Mouse (Mus musculus) lung, embryonic 15.5 days (tissue): ENCODE results near the gene Asb8. TPM values are rescaled to one million over a fixed set of nuclear protein-coding genes. Genes with fewer than 3 reads are reported as not detected.
A peak's percentile ranks its signal among the peaks of the same experiment; 100 is the strongest.

ENCODE experiments used
- ATAC-seq: fragments of 200-750 bp; cut with Nextera tagmentation; 2 replicates; pipeline ENCODE4 v1.8.0; 2017; ENCODE audit warnings: moderate number of reproducible peaks, borderline replicate concordance; ENCODE audit not compliant: low FRiP score, low TSS enrichment; ENCODE audit errors: extremely low read depth
- H3K27ac ChIP-seq: fragments of 300-500 bp; sonication (generic); 2 replicates; pipeline ENCODE4 v1.5.1; 2015; ENCODE audit warnings: moderate library complexity, mild to moderate bottlenecking, inconsistent platforms
- H3K27me3 ChIP-seq: fragments of 300-500 bp; sonication (generic); 2 replicates; pipeline ENCODE4 v1.6.1; 2015; ENCODE audit warnings: inconsistent platforms
- H3K36me3 ChIP-seq: fragments of 300-500 bp; sonication (generic); 2 replicates; pipeline ENCODE4 v1.6.1; 2015; ENCODE audit warnings: inconsistent platforms
- H3K4me1 ChIP-seq: fragments of 300-500 bp; sonication (generic); 2 replicates; pipeline ENCODE4 v1.6.1; 2015; ENCODE audit warnings: inconsistent platforms
- H3K4me2 ChIP-seq: fragments of 300-500 bp; sonication (generic); 2 replicates; pipeline ENCODE4 v1.6.1; 2015; ENCODE audit warnings: inconsistent platforms, mild to moderate bottlenecking, moderate library complexity
- H3K4me3 ChIP-seq: fragments of 300-500 bp; sonication (generic); 2 replicates; pipeline ENCODE4 v1.5.1; 2015; ENCODE audit warnings: mild to moderate bottlenecking, inconsistent platforms
- H3K9ac ChIP-seq: fragments of 300-500 bp; sonication (generic); 2 replicates; pipeline ENCODE4 v1.6.1; 2015; ENCODE audit warnings: inconsistent platforms
- H3K9me3 ChIP-seq: fragments of 300-500 bp; sonication (generic); 2 replicates; pipeline ENCODE4 v1.6.1; 2016; ENCODE audit warnings: inconsistent platforms
- WGBS: fragments of 180-500 bp; shearing (Covaris S2); methylation state at CpG from one replicate; pipeline ENCODE4 v1.1.7; 2015; 5-methylcytosine and 5-hydroxymethylcytosine counted together
- polyA plus RNA-seq: library from polyadenylated mRNA; unstranded; fragments of >200 nt; fragmentation: Nextera tagmentation; extraction: Ambion mirVana; gene quantifications from 2 replicates; pipeline ENCODE4 v1.2.1, GENCODE M21; 2015

Gene Asb8
- polyA plus RNA-seq, 1 experiment from 2014 or later, result 43.6 TPM

- ATAC-seq, result peak; percentile 93
- peak within 1 kb of the TSS; percentile 98 for H3K27ac ChIP-seq
- WGBS, result under 1% methylated on average over 58 of the region's 58 CpGs
- no peaks in the 10 kb centered on the region for H3K27me3 ChIP-seq
- H3K9me3 ChIP-seq, result no peaks in the 10 kb centered on the region
- peak within 1 kb of the TSS; percentile 65 for H3K4me2 ChIP-seq
- peak within 1 kb of the TSS; percentile 97 for H3K4me3 ChIP-seq
- peak within 1 kb of the TSS; percentile 98 for H3K9ac ChIP-seq
- H3K36me3 ChIP-seq, result peaks cover under 1% of the 10 kb centered on the region; the same call in 1 of the 2 replicates
- peaks cover 12% of the 10 kb centered on the region for H3K4me1 ChIP-seq
Observed at GRCm38 (mm10) chr15:98093121-98094011, 72.1 kb downstream of the Asb8 start, which contains the start of gene Senp1. Gene Senp1 (minus strand): TSS chr15:98093744.

- WGBS, result under 1% methylated on average over 30 of the region's 30 CpGs
- no peak for ATAC-seq
- peak within 1 kb of the TSS; percentile 65 for H3K4me2 ChIP-seq
- no peaks in the 10 kb centered on the region for H3K9me3 ChIP-seq
- H3K27ac ChIP-seq, result peak within 1 kb of the TSS; percentile 98
- H3K9ac ChIP-seq, result peak within 1 kb of the TSS; percentile 98
- H3K4me3 ChIP-seq, result peak within 1 kb of the TSS; percentile 97
- peaks cover 6% of the 10 kb centered on the region; the same call in 1 of the 2 replicates for H3K36me3 ChIP-seq
- no peaks in the 10 kb centered on the region for H3K27me3 ChIP-seq
- H3K4me1 ChIP-seq, result peaks cover 12% of the 10 kb centered on the region
Observed at GRCm38 (mm10) chr15:98092372-98093120, 72.9 kb downstream of the Asb8 start, which contains the start of gene Pfkm. Gene Pfkm (plus strand): TSS chr15:98092589.

GRCm38 (mm10) chr15:98091841-98092240 is 73.6 kb downstream of the Asb8 start:
- H3K27me3 ChIP-seq, result no peaks in the 10 kb centered on the region
- peak overlapping the region; percentile 65 for H3K4me2 ChIP-seq
- H3K4me3 ChIP-seq, result peak overlapping the region; percentile 97
- H3K9me3 ChIP-seq, result no peaks in the 10 kb centered on the region
- H3K9ac ChIP-seq, result peak overlapping the region; percentile 98; the same call in 1 of the 2 replicates
- H3K36me3 ChIP-seq, result peaks cover 6% of the 10 kb centered on the region; the same call in 1 of the 2 replicates
- no peak overlapping the region for H3K27ac ChIP-seq
- WGBS, result 11% methylated on average over 4 of the region's 4 CpGs
- peaks cover 12% of the 10 kb centered on the region for H3K4me1 ChIP-seq
- ATAC-seq, result no peak

- Histone ChIP-seq H3K4me2 (no peak overlapping the region), H3K4me3 (no peak overlapping the region), H3K36me3 (peaks cover 6% of the 10 kb centered on the region; the same call in 1 of the 2 replicates), H3K9ac (no peak overlapping the region), H3K9me3 (no peaks in the 10 kb centered on the region), H3K27ac (no peak overlapping the region), H3K27me3 (no peaks in the 10 kb centered on the region), H3K4me1 (peaks cover 12% of the 10 kb centered on the region)
- 70% methylated on average over 9 of the region's 9 CpGs for WGBS
- no peak for ATAC-seq
Observed at GRCm38 (mm10) chr15:98089421-98090183, 75.8 kb downstream of the Asb8 start.

GRCm38 (mm10) chr15:98088889-98089288 is 76.5 kb downstream of the Asb8 start:
- Histone ChIP-seq H3K27me3 (no peaks in the 10 kb centered on the region), H3K4me3 (no peak overlapping the region), H3K9ac (no peak overlapping the region), H3K9me3 (no peaks in the 10 kb centered on the region), H3K27ac (no peak overlapping the region), H3K4me1 (peaks cover 12% of the 10 kb centered on the region), H3K36me3 (peaks cover 10% of the 10 kb centered on the region; the same call in 1 of the 2 replicates), H3K4me2 (no peak overlapping the region)
- no peak for ATAC-seq
- WGBS, result 79% methylated on average over 1 of the region's 1 CpGs

Other genes with a start within 250 kb of the Asb8 start
- 41.4 and 45.7 TPM in 2 replicates for gene Tmem106c, start 201.4 kb downstream of the Asb8 start, polyA plus RNA-seq
- 19.1 and 20.1 TPM in 2 replicates for gene Col2a1, start 160.9 kb downstream of the Asb8 start, polyA plus RNA-seq
- gene Pfkm, start 73.0 kb downstream of the Asb8 start, polyA plus RNA-seq, result 26.9 and 31.2 TPM in 2 replicates
- 29.4 and 32.0 TPM in 2 replicates for gene Senp1, start 71.9 kb downstream of the Asb8 start, polyA plus RNA-seq
- 0.07 and 0.15 TPM in 2 replicates for gene Ccdc184, start 1.5 kb upstream of the Asb8 start, polyA plus RNA-seq
- not detected in 2 replicates for gene Olfr288, start 29.9 kb upstream of the Asb8 start, polyA plus RNA-seq
- not detected in 2 replicates for gene Gm44579, start 55.4 kb upstream of the Asb8 start, polyA plus RNA-seq
- gene Olfr287, start 55.4 kb upstream of the Asb8 start, polyA plus RNA-seq, result not detected in 2 replicates
- gene Olfr286, start 68.8 kb upstream of the Asb8 start, polyA plus RNA-seq, result not detected in 2 replicates
- not detected in 2 replicates for gene H1fnt, start 91.7 kb upstream of the Asb8 start, polyA plus RNA-seq
- 0.73 and 0.86 TPM in 2 replicates for gene Zfp641, start 130.5 kb upstream of the Asb8 start, polyA plus RNA-seq
- not detected in 2 replicates for gene Olfr285, start 151.7 kb upstream of the Asb8 start, polyA plus RNA-seq
- gene Olfr284, start 175.4 kb upstream of the Asb8 start, polyA plus RNA-seq, result not detected in 2 replicates
- gene Olfr283, start 215.3 kb upstream of the Asb8 start, polyA plus RNA-seq, result not detected in 2 replicates